Mouse (Mus musculus) cerebellum, adult 2 months (tissue): ENCODE results near the gene Rab7.

ENCODE experiments used
- CTCF ChIP-seq: fragments of 200-500 bp; IDR thresholded peaks from 2 replicates; pipeline ENCODE4 v1.5.1; 2011; ENCODE audit warnings: low read depth, mild to moderate bottlenecking, control low read depth, low read length, moderate library complexity, borderline replicate concordance; ENCODE audit not compliant: insufficient read depth
- POLR2A ChIP-seq: fragments of 200-500 bp; IDR thresholded peaks from 2 replicates; pipeline ENCODE4 v1.6.1; 2011; ENCODE audit warnings: low read length, control low read depth, borderline replicate concordance; ENCODE audit not compliant: insufficient read depth

GRCm38 (mm10) chr6:87993790-87994571 is 51.1 kb downstream of the Rab7 start:
- TF ChIP-seq CTCF, result no peak
- no peak for TF ChIP-seq POLR2A
